Mouse (Mus musculus) C2C12 (cell line): ENCODE data around the gene Plekhh2. TPM values are rescaled to one million over a fixed set of nuclear protein-coding genes. Genes with fewer than 3 reads are reported as not detected.

Source experiments
- H3K27me3 ChIP-seq: one replicate; pipeline ENCODE4 v1.6.1; 2011; ENCODE audit not compliant: control insufficient read depth, insufficient read depth, insufficient read length
- H3K36me3 ChIP-seq: one replicate; pipeline ENCODE4 v1.6.1; 2011; ENCODE audit not compliant: control insufficient read depth, insufficient read depth
- H3K4me3 ChIP-seq: one replicate; pipeline ENCODE4 v1.5.1; 2011; ENCODE audit warnings: mild to moderate bottlenecking, control low read depth; ENCODE audit not compliant: poor library complexity, insufficient read depth, severe bottlenecking
- H3K79me2 ChIP-seq: one replicate; pipeline ENCODE4 v1.6.1; 2011; ENCODE audit not compliant: control insufficient read depth, insufficient read depth
- H3K79me3 ChIP-seq: one replicate; pipeline ENCODE4 v1.6.1; 2011; ENCODE audit warnings: low read depth, control low read depth
- H3ac ChIP-seq: one replicate; pipeline ENCODE3; 2011; ENCODE audit warnings: low read depth; ENCODE audit not compliant: control insufficient read depth, insufficient read length
- CEBPB ChIP-seq: IDR thresholded peaks from one replicate; pipeline ENCODE4 v1.6.1; 2011; ENCODE audit warnings: low read depth, mild to moderate bottlenecking, control low read depth, moderate library complexity
- CTCF ChIP-seq: IDR thresholded peaks from one replicate; pipeline ENCODE4 v1.5.1; 2011; ENCODE audit not compliant: control insufficient read depth, insufficient read depth, insufficient read length
- FOSL1 ChIP-seq: IDR thresholded peaks from one replicate; pipeline ENCODE4 v1.8.0; 2011; ENCODE audit warnings: mild to moderate bottlenecking, low read length; ENCODE audit not compliant: poor library complexity, insufficient read depth, severe bottlenecking
- MAX ChIP-seq: IDR thresholded peaks from one replicate; pipeline ENCODE4 v1.6.1; 2011; ENCODE audit warnings: mild to moderate bottlenecking, control low read depth
- MYOD1 ChIP-seq: IDR thresholded peaks from one replicate; pipeline ENCODE4 v1.6.1; 2011; ENCODE audit warnings: low read depth; ENCODE audit not compliant: control insufficient read depth, insufficient read length
- MYOG ChIP-seq: IDR thresholded peaks from one replicate; pipeline ENCODE4 v1.6.1; 2011; ENCODE audit not compliant: control insufficient read depth, insufficient read length; ENCODE audit errors: extremely low read depth
- USF1 ChIP-seq: IDR thresholded peaks from one replicate; pipeline ENCODE4 v1.6.1; 2011; ENCODE audit warnings: low read depth, mild to moderate bottlenecking, control low read depth, moderate library complexity
- polyA plus RNA-seq: library from polyadenylated mRNA; unstranded; fragments of >200 nt; fragmentation: generic; extraction: Trizol; gene quantifications from one replicate; pipeline ENCODE4 v1.2.1, GENCODE M21; 2012; ENCODE audit warnings: missing spikeins

Plekhh2 gene
- polyA plus RNA-seq, 1 experiment: 8.7 TPM

DNA sequence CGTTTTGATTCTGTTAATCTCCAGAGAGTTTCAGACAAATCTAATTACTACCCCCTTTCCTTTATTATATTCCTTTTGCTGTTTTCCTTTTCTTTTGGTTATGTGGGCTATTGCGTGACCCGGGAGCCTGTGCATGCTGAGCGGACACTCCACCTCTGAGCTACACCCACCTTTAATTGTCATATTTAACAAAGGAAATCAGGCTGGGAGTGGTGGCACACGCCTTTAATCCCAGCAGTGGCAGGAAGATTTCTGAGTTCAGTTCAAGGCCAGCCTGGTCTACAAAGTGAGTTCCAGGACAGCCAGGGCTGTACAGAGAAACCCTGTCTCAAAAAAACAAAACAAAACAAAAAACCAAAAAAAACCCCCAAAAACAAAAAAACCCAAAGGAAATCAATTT, 14.7 kb upstream of the Plekhh2 start:
- Histone ChIP-seq H3K79me3 (no peaks in the 10 kb centered on the region), H3K4me3 (no peak overlapping the region)

DNA sequence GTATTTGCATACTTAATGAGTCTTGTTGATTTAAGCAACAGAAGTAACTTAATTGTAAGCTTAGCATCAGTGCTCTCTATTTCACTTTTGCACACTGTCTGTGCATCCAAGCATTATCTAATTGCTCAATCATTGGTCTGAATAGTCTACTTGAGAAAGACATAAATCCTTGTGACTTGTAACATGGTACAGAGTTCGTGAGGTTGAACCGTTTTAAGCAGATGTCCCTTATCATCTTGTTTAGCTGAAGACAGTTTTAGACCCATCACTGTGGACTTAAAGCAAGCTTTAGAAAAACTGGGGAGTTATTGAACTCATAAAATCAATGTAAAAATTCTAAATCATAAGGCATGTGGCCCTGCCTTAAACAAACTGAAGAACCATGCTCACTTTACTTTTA, 14.1 kb upstream of the Plekhh2 start:
- TF ChIP-seq MAX: no peak
- no peak for TF ChIP-seq CEBPB
- no peak for TF ChIP-seq FOSL1
- TF ChIP-seq MYOD1: no peak
- TF ChIP-seq CTCF: no peak
- TF ChIP-seq MYOG: no peak
- TF ChIP-seq USF1: no peak
- Histone ChIP-seq H3K27me3 (no peaks in the 10 kb centered on the region), H3K4me3 (no peak overlapping the region), H3K36me3 (no peaks in the 10 kb centered on the region), H3K79me3 (no peaks in the 10 kb centered on the region), H3K79me2 (no peaks in the 10 kb centered on the region), H3ac (no peak overlapping the region)

More for the DNA sequence above, 14.7 kb upstream of the Plekhh2 start:
- no peaks in the 10 kb centered on the region for H3K27me3 ChIP-seq
- no peaks in the 10 kb centered on the region for H3K79me2 ChIP-seq
- TF ChIP-seq CEBPB (no peak), USF1 (no peak)
- H3K36me3 ChIP-seq: no peaks in the 10 kb centered on the region
- H3ac ChIP-seq: no peak overlapping the region

DNA sequence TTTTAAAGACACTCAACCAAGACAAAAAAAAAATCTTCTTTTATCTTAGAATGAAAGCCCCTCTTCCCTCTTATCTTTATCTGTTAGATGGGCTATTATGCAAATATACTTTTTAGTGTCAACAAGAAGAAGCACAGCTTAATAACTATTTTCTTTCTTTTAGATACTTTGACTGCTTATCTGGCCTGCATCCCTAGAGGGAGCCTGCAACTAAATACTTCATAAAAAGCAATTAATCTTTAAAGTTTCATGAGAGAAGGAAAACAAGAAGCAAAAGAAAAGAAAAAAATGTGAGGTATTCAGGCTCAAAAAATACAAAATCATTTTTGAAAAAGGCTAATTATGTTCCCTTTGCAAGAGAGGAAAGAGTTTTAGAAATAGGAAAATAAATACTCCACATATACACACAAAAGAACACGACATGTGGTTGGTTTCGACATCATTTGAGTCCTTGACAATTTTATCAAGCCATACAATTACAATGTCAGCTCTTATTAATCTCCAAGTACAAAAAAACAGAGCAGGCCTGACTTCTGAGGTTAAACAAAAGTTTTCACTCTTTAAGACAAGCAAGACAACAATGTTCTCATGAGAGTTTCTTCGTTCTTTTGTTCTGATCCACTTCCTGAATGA, 13.6 kb upstream of the Plekhh2 start:
- Histone ChIP-seq H3K4me3 (no peak overlapping the region), H3ac (no peak overlapping the region), H3K27me3 (no peaks in the 10 kb centered on the region), H3K79me2 (no peaks in the 10 kb centered on the region), H3K79me3 (no peaks in the 10 kb centered on the region), H3K36me3 (no peaks in the 10 kb centered on the region)
- TF ChIP-seq CEBPB: no peak
- TF ChIP-seq CTCF: no peak
- no peak for TF ChIP-seq USF1
- no peak for TF ChIP-seq MYOG
- TF ChIP-seq MYOD1: no peak
- no peak for TF ChIP-seq MAX
- no peak for TF ChIP-seq FOSL1

DNA sequence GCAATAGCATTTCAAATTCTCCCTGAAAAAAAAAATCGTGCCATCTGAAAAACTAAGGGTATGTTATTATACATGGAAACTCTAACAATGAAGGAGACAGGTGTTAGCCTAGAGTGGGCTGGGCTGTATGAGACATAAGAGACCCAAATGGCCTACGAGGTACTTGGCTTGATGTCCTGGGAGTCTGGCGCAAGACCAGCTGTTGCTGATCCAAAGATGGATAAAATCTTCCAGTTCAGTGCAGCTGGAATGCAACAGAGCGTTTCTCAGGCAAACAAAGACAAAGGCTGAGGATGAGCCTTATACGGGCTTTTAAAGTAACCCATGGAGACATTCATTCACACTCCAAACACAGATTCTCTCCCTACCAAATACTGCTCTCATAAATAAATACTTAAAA, 13.1 kb upstream of the Plekhh2 start:
- H3K79me3 ChIP-seq: no peaks in the 10 kb centered on the region
- no peak overlapping the region for H3K4me3 ChIP-seq
- H3K79me2 ChIP-seq: no peaks in the 10 kb centered on the region
- TF ChIP-seq MYOD1: no peak
- no peak overlapping the region for H3ac ChIP-seq
- no peaks in the 10 kb centered on the region for H3K27me3 ChIP-seq
- no peaks in the 10 kb centered on the region for H3K36me3 ChIP-seq

DNA sequence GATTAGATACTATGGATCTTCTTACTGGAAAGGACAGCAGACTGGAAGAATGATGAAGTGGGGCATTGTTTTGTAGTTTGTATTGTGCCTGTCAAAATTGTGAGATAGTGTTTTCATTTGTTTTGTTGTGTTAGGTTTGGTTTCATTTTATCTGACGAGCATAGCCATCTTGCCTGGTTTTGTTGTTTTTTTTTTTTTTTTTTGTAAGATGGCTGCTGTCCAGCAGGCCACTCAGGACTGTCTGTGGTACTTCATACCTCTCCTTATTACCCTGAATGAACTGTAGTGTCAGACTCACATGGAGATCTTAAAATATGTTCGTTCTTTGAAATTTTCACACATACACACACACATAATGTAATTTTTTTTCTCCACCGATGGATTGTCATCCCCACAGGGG, 9.4 kb upstream of the Plekhh2 start:
- TF ChIP-seq CEBPB: no peak
- no peak for TF ChIP-seq MYOG
- no peak for TF ChIP-seq FOSL1
- TF ChIP-seq MAX: no peak
- TF ChIP-seq MYOD1: no peak
- TF ChIP-seq CTCF: no peak
- no peak for TF ChIP-seq USF1
- Histone ChIP-seq H3K79me3 (no peaks in the 10 kb centered on the region), H3ac (no peak overlapping the region), H3K36me3 (no peaks in the 10 kb centered on the region), H3K4me3 (no peak overlapping the region), H3K79me2 (no peaks in the 10 kb centered on the region), H3K27me3 (no peaks in the 10 kb centered on the region)

DNA sequence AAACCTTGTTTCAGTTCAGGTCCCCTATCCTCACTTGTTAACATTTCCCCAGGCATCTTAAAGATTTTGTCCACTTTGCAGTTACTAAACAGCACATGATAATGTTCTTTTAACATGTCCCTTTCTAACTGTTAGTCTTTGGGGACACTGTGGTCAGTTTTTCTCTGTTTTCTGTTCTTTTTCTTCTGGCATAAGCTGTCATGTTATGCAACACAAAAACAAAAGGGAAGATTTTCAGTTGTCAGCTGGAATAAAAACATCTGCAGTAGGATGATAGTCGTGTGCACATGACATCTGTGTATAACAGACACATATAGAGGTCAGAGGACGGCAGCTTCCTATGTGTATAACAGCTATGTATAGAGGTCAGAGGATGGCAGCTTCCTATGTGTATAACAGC, 5.8 kb upstream of the Plekhh2 start:
- Histone ChIP-seq H3ac (no peak overlapping the region), H3K79me2 (no peaks in the 10 kb centered on the region), H3K36me3 (no peaks in the 10 kb centered on the region), H3K79me3 (no peaks in the 10 kb centered on the region), H3K4me3 (no peak overlapping the region), H3K27me3 (no peaks in the 10 kb centered on the region)
- no peak for TF ChIP-seq MYOD1
- no peak for TF ChIP-seq MYOG
- no peak for TF ChIP-seq USF1
- no peak for TF ChIP-seq CEBPB
- no peak for TF ChIP-seq FOSL1
- TF ChIP-seq CTCF: no peak
- TF ChIP-seq MAX: no peak
